Mouse (Mus musculus): ENCODE results near the gene Skida1.

Gene Skida1

DNA sequence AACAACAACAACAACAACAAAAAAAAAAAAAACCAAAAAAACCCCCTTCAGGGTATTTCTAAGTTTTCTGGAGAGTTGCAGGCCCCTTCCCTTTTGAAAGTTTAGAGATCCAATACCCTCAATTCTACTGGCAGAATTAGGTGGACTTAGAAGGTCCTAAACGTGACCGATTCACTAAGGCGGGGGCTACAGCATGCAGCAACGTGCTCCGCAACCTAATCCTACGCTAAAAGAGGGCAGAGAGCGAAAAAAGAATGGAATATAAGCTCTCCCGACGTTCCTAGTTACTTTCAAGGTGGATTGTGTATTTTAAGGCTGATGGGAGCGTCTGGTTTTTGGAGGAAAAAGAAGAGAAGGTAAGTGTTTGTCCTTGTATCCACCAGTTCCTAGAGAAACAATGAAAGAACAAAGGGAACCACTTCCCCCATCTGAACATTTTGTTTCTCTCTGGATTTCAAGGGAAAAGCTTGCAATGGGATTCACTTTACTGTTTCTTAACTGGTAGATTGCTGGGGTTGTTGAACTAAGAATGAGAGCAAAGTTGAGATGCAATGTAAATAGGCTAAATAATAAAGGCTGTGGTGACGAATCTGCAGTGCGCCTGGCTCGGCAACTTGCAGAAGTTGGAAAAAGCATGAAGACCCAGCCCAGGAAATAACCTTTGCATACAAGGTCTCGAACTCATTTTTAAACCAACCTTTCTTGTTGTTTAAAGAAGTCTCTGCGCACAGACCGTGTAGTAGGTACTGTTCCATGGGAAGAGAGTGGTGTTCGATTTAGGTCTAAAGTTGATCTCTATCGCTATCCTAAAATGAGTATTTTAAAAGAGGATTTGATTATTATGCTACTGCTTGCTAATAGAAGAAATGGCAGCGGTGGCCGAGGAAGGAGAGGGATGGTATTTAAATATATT is 6.4 kb upstream of the Skida1 start, which contains the start of gene Mllt10:
Gene Mllt10, plus strand, starts transcription at position 222 of the 913 bp plus-strand sequence.
- DNase-seq (ENCODE audit: low read depth, low spot score), result no peak

- no peak for DNase-seq (ENCODE audit: low read depth, low spot score)
These were observed 5.2 kb upstream of the Skida1 start for GRCm38 (mm10) chr2:18053951-18054530.

GRCm38 (mm10) chr2:18053243-18053950 is 4.5 kb upstream of the Skida1 start:
- no peak for DNase-seq (ENCODE audit: low read depth, low spot score)

- no peak for DNase-seq (ENCODE audit: low read depth, low spot score)
These were observed 3.7 kb upstream of the Skida1 start for GRCm38 (mm10) chr2:18052581-18052980.

DNA sequence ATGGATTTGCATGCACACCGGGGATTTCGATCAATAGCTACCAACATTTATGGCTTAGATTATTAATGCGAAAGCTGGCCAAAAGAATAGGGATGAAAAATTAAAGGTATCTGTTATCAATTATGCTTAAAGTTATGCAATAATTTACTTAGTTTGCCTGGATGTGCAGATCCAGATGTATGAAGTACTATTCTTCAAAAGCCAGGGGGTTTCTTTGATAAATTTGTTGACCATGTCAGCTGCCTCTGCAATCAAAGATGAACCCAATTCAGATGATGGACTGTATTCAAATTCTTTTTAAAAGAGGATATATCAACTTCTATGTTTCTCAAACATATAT is 3.0 kb upstream of the Skida1 start:
- no peak for DNase-seq (ENCODE audit: low read depth, low spot score)

- DNase-seq (ENCODE audit: low read depth, low spot score), result no peak
These were observed 2.4 kb upstream of the Skida1 start for GRCm38 (mm10) chr2:18051026-18051830.

DNA sequence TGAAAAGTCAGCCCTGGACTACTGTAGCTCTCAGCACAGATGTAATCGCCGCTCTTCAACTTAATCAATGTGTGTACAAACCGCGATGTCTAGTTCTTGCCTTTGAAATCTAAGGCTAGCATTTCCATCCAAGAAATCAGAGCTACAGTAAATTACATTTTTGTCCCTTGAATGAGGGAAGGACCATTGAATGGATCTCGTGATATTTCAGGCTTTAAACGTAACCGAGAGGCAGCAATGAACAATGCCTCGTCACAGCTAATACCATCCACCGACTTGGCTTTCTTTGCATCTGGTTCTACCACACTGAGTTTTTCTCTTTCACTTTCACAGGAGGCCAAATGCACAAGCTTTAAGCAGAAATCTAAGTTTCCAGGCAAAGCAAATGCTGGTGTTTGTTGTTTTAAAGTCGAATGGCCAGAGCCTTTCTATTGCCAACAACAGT is 1.7 kb upstream of the Skida1 start:
- no peak for DNase-seq (ENCODE audit: low read depth, low spot score)

GRCm38 (mm10) chr2:18050018-18050417 is 1.2 kb upstream of the Skida1 start:
- no peak for DNase-seq (ENCODE audit: low read depth, low spot score)

DNA sequence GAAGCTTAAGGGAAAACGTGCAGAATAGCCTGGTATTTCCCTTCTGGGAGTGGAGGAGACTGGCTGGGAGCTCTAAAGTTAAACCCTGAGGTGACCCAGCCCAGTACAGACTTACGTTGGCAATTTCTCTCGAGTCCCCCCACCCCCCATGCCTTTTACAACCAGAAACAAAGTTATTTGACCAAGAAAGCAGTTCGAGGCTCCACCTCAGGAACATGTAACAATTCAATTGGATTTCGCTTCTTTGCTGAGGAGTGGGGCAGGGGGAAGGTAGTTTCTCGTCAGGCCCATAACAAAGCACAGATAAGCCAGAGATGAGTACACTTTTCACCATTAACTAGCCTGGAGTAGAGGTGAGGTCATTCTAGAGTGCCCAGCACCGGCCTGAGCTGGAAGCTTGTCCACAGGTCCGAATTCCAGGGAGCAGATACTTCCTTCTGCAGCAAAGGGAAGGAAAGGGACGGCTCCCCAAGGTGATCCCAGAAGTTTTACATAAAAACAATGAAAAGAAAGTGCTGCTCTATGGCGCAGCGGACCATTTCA is 499 bp upstream of the Skida1 start:
- no peak for DNase-seq (ENCODE audit: low read depth, low spot score)

DNA sequence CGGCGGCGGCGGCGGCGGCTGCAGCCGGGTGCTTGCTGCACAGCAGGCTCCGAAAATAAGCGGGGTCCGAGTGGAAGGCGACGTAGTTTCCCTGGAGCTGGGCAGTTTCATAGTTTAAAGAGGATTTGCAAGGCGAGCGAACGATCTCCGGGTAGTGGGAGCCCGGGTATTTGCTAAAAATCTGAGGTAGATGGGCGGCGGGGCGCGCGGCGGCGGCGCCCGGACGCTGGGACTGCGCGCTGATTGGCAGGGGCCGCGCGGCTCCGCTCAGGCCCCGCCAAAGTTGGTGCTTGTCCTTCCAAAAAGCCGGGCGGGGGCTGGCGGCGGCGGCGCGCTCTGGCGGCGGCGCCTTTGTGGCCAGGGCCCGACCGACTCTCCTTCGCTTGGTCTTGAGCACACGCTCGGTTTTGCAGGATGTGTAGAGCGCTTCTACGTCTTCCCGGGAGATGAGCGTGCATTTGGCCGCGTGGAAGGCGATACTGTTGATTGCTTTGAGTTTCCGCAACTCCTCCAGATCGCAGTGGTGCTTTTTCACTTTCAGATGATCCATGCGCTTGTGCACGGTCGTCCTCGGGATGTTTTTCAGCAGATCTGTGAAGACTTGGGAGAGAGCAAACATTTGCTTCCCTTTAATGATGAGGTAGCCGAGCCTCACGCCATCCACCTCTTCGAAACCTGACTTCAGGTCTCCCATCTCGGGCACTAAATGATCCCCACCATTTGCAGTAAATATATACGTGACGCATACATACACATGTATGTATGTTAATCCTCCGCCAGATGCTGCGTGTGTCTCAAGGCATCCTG is 1.0 kb downstream of the Skida1 start:
- DNase-seq (ENCODE audit: low read depth, low spot score), result no peak

GRCm38 (mm10) chr2:18046758-18047645 is 1.8 kb downstream of the Skida1 start:
- DNase-seq (ENCODE audit: low read depth, low spot score), result no peak

DNA sequence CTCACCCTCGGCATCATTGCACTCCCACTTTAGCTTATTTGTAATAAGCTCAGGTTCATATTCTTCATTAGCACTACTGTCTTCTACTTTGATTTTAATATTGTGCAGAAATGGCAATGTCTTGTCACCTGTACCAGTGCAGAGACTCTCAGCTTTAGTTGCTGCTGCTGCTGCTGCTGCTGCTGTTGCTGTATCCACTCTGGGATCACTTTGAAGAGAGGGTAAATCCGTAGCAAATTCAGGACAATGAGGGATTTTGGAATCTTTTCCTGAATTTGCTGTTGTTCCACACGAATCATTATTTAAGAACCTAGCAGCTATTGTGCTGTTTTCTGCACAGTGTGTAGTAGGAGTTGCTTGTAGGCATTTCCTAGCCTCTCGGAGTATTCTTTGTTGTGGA is 2.7 kb downstream of the Skida1 start:
- DNase-seq (ENCODE audit: low read depth, low spot score), result no peak

GRCm38 (mm10) chr2:18045781-18046181 is 3.1 kb downstream of the Skida1 start:
- no peak for DNase-seq (ENCODE audit: low read depth, low spot score)

GRCm38 (mm10) chr2:18045143-18045780 is 3.6 kb downstream of the Skida1 start:
- no peak for DNase-seq (ENCODE audit: low read depth, low spot score)

DNA sequence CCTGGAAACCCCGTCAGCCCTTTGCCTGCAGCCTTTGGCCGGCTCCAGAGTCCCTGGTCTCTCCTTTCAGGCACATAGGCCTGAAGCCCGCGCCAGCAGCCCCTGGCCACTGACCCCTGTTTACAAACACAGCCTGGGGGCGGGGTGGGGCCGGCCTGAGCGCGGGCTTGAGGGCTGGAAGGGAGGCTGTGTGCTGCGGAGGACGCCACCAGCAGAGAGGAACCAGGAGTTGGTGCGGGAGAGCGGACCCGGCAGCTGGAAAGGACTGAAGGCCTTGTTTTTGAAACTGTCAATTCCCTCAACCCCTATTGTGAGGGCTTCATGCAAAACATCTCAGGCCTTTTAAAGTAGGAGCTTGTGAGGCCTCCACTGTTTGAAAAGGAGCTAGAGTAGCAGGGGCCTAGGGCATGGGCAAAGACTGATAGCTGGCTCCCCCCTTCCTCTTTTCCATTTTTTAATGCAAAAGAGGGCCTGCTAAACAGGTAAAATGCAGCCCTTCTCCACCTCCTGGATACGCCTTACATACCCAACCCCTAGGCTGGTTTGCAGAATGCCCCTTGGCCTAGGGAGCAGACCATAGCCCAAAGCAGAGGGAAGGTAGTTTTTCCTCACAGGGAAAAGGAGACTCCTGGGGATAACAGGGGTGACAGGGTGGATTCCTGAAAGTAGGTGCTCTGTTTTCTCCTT is 7.5 kb downstream of the Skida1 start:
- DNase-seq (ENCODE audit: low read depth, low spot score), result no peak

GRCm38 (mm10) chr2:18040347-18041160 is 8.3 kb downstream of the Skida1 start:
- DNase-seq (ENCODE audit: low read depth, low spot score), result no peak

DNA sequence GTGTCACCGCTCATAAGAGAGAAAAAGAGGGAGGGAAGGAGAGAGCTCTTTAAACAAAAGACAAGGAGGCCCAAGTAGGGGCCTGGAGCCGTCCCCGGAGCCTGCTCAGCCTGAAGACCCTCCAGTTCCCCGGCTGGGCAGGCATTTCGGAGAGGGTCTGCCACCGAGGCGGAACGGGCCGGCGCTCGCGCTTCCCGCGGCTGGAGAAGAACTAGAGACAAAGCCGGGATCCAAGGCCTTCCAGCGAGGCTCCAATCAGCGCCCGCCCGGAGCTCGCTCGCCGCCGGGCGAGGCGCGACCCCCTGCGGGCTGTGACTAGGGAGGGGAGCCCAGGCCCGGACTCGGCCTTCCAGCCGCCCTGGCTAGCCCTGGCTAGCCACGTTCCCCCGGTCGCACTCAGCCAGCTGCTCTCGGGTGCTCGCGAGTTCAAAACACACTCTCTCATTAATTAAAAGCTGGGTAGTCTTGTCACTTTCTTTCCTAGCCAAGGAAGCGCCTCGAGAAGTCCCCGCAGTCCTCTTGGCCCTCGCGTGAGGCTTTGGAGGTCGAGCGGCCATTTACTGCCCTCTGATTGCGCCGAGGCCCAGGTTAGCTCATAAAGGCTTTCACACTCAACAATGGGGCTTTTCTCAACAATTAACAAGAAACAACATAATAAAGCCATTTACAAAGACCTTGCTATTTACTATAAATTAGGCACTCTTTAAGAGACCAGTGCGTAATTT is 9.1 kb downstream of the Skida1 start:
- no peak for DNase-seq (ENCODE audit: low read depth, low spot score)
